Mouse (Mus musculus) limb, embryonic 11.5 days (tissue): Measurements from ENCODE around the gene Slc25a22. TPM values are rescaled to one million over a fixed set of nuclear protein-coding genes. Genes with fewer than 3 reads are reported as not detected.
"Not testable (repeated sequence)": the region's sequence is repeated elsewhere in the genome, so short reads cannot be mapped to it uniquely, and the experiment has no call there.

Experiments
- ATAC-seq: fragments of 200-750 bp; cut with Nextera tagmentation; 2 replicates; pipeline ENCODE4 v1.8.0; 2017; ENCODE audit warnings: low read depth; ENCODE audit not compliant: insufficient number of reproducible peaks, low FRiP score, low TSS enrichment
- DNase-seq: peaks from one replicate; pipeline ENCODE4 v3.0.0-alpha.2; 2015; ENCODE audit warnings: low spot score
- H3K27ac ChIP-seq: fragments of 300-500 bp; sonication (generic); replicated peaks from 2 replicates; pipeline ENCODE4 v1.5.1; 2014; ENCODE audit warnings: low read depth, mild to moderate bottlenecking, low read length
- H3K27me3 ChIP-seq: fragments of 300-500 bp; sonication (generic); 2 replicates; pipeline ENCODE4 v1.6.1; 2014; ENCODE audit warnings: mild to moderate bottlenecking, low read length, mixed read lengths; ENCODE audit not compliant: control insufficient read depth, insufficient read depth
- H3K36me3 ChIP-seq: fragments of 300-500 bp; sonication (generic); 2 replicates; pipeline ENCODE4 v1.6.1; 2014; ENCODE audit warnings: mild to moderate bottlenecking, low read length, moderate library complexity, mixed read lengths; ENCODE audit not compliant: control insufficient read depth, insufficient read depth
- H3K4me1 ChIP-seq: fragments of 300-500 bp; sonication (generic); 2 replicates; pipeline ENCODE4 v1.6.1; 2014; ENCODE audit warnings: low read length, mixed read lengths; ENCODE audit not compliant: control insufficient read depth, insufficient read depth
- H3K4me2 ChIP-seq: fragments of 300-500 bp; sonication (generic); 2 replicates; pipeline ENCODE4 v1.6.1; 2014; ENCODE audit warnings: low read depth, mild to moderate bottlenecking, moderate library complexity; ENCODE audit not compliant: severe bottlenecking
- H3K4me3 ChIP-seq: fragments of 300-500 bp; sonication (generic); 2 replicates; pipeline ENCODE4 v1.5.1; 2014; ENCODE audit warnings: low read depth, low read length
- H3K9ac ChIP-seq: fragments of 300-500 bp; sonication (generic); 2 replicates; pipeline ENCODE4 v1.6.1; 2014; ENCODE audit warnings: mild to moderate bottlenecking, low read length
- H3K9me3 ChIP-seq: fragments of 300-500 bp; sonication (generic); 2 replicates; pipeline ENCODE4 v1.6.1; 2016; ENCODE audit warnings: low read length; ENCODE audit not compliant: control insufficient read depth
- WGBS: fragments of 180-500 bp; shearing (Covaris S2); extraction: QIAGEN DNeasy Blood & Tissue Kit; methylation state at CpG from one replicate; pipeline ENCODE4 v1.1.7; 2014; 5-methylcytosine and 5-hydroxymethylcytosine counted together
- polyA plus RNA-seq: library from polyadenylated mRNA; unstranded; fragments of >200 nt; fragmentation: Nextera tagmentation; extraction: Ambion mirVana; gene quantifications from 2 replicates; pipeline ENCODE4 v1.2.1, GENCODE M21; 2014

Gene Slc25a22
- polyA plus RNA-seq, 1 experiment from 2014 or later = 34.8 TPM

DNA sequence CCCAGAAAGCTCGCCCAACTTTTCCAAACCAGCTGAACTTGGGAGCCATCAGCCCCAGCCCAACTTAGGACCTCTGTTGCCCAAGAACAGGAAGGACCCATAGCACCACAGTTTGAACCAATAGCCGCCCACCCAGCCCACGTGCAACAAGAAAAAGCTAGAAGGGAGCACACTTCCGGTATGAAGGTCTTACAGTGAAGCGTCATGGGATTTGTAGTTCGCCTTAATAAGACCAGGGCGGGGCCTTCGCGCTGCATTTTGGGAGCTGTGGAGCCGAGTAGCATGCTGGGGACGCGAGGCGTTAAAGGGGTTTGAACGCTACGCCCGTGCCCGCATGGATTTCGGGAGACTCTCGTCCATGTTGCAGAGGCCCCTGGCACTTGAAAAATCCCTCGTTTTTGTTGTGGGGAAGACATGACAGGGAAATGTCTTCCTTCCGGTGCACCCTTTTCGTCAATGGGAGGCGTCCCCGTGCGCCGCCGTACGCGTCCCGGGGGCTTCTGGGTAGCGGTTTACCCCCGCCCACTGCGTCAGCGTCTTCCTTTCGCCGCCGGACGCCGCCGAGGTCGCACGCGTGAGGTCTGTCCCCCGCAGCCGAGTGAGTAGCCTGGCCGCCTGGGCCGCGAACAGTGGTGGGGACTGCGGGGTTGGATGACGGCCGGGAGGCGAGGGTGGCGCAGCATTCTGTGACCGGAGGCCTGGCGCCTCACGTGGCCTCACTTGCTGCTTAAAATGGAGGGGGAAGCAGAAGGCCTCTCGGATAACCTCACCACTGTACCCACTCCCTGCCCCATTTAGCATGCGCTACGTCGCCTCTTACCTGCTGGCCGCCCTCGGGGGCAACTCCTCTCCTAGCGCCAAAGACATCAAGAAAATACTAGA is 9.7 kb upstream of the Slc25a22 start, which contains the start of gene Rplp2:
Gene Rplp2, plus strand, starts transcription at position 261 of the 882 bp plus-strand sequence.
- ATAC-seq = peak; percentile 87
- peaks cover 18% of the 10 kb centered on the region for H3K4me1 ChIP-seq
- H3K9ac ChIP-seq = peak within 1 kb of the TSS; percentile 90
- WGBS = under 1% methylated on average over 63 of the region's 63 CpGs
- no peak within 1 kb of the TSS for H3K27ac ChIP-seq
- peak; percentile 92 for DNase-seq
- H3K4me3 ChIP-seq = peak within 1 kb of the TSS; percentile 86
- no peaks in the 10 kb centered on the region for H3K9me3 ChIP-seq
- peak within 1 kb of the TSS; percentile 59 for H3K4me2 ChIP-seq
- no peaks in the 10 kb centered on the region for H3K27me3 ChIP-seq
- H3K36me3 ChIP-seq = peaks cover 11% of the 10 kb centered on the region; the same call in 1 of the 2 replicates

DNA sequence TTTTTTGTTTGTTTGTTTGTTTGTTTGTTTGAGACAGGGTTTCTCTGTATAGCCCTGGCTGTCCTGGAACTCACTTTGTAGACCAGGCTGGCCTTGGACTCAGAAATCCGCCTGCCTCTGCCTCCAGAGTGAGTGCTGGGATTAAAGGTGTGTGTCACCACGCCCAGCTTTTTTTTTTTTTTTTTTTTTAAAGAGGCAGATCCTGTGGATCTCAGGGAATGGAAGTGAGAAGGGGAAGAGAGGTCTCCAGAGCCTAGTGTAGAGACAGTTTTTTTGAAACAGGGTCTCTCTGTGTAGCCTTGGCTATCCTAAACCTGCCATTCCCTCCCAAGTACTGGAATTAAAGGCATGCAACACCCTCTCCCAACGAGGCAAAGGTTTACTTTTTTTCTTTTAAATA is 8.7 kb upstream of the Slc25a22 start:
- H3K27me3 ChIP-seq, ATAC-seq, H3K27ac ChIP-seq, H3K9me3 ChIP-seq, H3K9ac ChIP-seq, DNase-seq: not testable (repeated sequence)
- Histone ChIP-seq H3K4me3 (peak overlapping the region; percentile 86; the same call in 1 of the 2 replicates), H3K4me2 (peak overlapping the region; percentile 59; the same call in 1 of the 2 replicates), H3K4me1 (peaks cover 26% of the 10 kb centered on the region), H3K36me3 (peaks cover 11% of the 10 kb centered on the region; the same call in 1 of the 2 replicates)
- 82% methylated on average over 3 of the region's 3 CpGs for WGBS

DNA sequence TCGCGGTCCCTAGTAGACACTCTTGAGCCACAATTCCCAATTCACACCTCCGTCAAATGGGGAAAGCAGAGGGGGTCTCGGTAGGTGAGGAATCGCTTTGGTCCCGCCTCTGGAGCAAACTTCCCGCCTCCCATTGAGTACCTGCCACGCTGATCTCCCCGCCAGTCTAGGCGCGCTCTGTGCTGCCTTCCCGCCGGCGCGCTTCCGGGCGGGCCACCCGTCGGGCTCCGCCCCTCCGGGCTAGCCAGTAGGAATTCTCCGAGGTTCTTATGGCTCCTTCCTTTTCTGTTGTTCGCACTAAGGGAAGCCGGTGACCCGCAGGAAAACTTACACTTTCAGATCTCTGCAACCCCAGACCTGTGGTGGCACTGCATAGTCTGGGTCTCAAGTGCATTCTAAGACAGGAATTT is 6.1 kb upstream of the Slc25a22 start, which contains the start of gene Pidd1:
Gene Pidd1, minus strand, starts transcription at position 198 of the 410 bp plus-strand sequence.
- peak within 1 kb of the TSS; percentile 37 for H3K4me3 ChIP-seq
- DNase-seq (peak; percentile 83), ATAC-seq (peak; percentile 49; the same call in 1 of the 2 replicates)
- no peaks in the 10 kb centered on the region for H3K27me3 ChIP-seq
- H3K4me1 ChIP-seq = peaks cover 26% of the 10 kb centered on the region
- under 1% methylated on average over 25 of the region's 25 CpGs for WGBS
- H3K9ac ChIP-seq = peak within 1 kb of the TSS; percentile 75
- H3K9me3 ChIP-seq = no peaks in the 10 kb centered on the region
- H3K4me2 ChIP-seq = peak within 1 kb of the TSS; percentile 79
- peaks cover 16% of the 10 kb centered on the region for H3K36me3 ChIP-seq
- H3K27ac ChIP-seq = peak within 1 kb of the TSS; percentile 39; the same call in 1 of the 2 replicates

DNA sequence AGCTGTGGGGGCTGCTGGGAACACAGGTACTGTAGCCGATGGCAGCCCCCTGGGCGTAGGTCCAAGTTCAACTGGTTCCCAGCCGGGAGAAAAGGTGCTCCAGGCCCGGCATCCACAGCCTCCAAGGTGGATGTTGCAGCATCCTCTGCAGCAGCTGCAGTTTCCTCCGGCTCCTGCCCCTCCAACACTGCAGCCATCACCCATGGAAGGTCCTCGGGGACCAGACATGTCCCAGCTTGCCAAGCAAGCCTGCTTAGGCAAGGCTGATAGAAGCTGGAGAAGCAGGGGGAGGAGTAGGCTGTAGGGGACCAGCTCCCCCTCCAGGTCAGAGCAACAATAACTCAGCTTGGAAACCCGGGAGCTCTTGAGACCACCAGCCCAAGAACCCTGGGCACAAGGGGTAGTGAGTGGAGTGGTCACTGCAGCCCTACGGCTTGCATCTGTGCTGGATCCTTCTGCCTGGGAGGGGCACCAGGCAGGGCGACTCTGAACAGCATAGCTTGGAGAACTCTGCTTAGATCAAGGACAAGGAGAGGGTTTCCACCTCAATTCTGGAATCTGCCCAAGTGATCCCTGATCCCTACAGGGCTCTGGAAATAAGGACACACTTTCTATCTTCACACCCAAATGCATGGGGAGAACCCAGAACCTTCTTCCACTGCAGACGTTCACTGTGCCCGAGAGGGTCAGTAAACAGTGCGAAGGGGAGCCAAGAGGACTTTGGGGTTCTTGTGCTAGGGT is 5.6 kb upstream of the Slc25a22 start:
- Histone ChIP-seq H3K4me2 (peak overlapping the region; percentile 79), H3K4me3 (peak overlapping the region; percentile 37), H3K4me1 (peaks cover 20% of the 10 kb centered on the region), H3K36me3 (peaks cover 20% of the 10 kb centered on the region), H3K9me3 (no peaks in the 10 kb centered on the region), H3K9ac (peak overlapping the region; percentile 75), H3K27me3 (no peaks in the 10 kb centered on the region), H3K27ac (peak overlapping the region; percentile 39; the same call in 1 of the 2 replicates)
- ATAC-seq (no peak), DNase-seq (peak; percentile 61)
- WGBS = 22% methylated on average over 12 of the region's 12 CpGs

GRCm38 (mm10) chr7:141442199-141442598 is 4.5 kb upstream of the Slc25a22 start:
- H3K9me3 ChIP-seq = no peaks in the 10 kb centered on the region
- 87% methylated on average over 13 of the region's 13 CpGs for WGBS
- H3K4me2 ChIP-seq = peak overlapping the region; percentile 79
- H3K4me3 ChIP-seq = no peak overlapping the region
- no peaks in the 10 kb centered on the region for H3K27me3 ChIP-seq
- H3K27ac ChIP-seq = no peak overlapping the region
- DNase-seq = no peak
- no peak for ATAC-seq
- H3K4me1 ChIP-seq = peaks cover 19% of the 10 kb centered on the region
- H3K36me3 ChIP-seq = peaks cover 20% of the 10 kb centered on the region
- H3K9ac ChIP-seq = 0 out of 2 replicates have a peak overlapping the region, but pooled peaks have one; percentile 4

DNA sequence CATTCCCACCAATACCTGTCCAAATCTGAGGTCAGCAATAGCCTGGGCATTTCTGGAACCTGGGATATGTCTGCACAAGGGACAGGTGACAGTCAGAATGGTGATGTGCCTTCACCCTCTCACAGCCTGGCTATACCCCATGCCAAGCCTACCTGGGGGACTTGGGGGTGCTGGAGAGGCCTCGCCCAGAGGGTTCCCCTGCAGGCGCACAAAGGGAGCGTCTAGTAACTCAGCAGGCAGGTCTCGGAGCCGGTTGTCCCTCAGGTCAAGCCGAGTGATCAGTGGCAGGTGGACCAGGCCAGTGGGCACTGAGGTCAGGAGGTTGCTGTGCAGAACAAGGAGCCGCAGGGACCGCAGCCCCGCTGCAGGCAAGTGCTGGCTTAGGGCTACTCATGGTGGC is 3.8 kb upstream of the Slc25a22 start:
- DNase-seq = no peak
- Histone ChIP-seq H3K4me3 (no peak overlapping the region), H3K9me3 (no peaks in the 10 kb centered on the region), H3K27ac (no peak overlapping the region), H3K36me3 (peaks cover 20% of the 10 kb centered on the region), H3K4me2 (no peak overlapping the region; the same call in 1 of the 2 replicates), H3K4me1 (peaks cover 21% of the 10 kb centered on the region), H3K27me3 (no peaks in the 10 kb centered on the region), H3K9ac (no peak overlapping the region)
- 94% methylated on average over 9 of the region's 9 CpGs for WGBS
- ATAC-seq = no peak

- Histone ChIP-seq H3K27me3 (no peaks in the 10 kb centered on the region), H3K9ac (no peak overlapping the region), H3K9me3 (no peaks in the 10 kb centered on the region), H3K27ac (no peak overlapping the region), H3K4me3 (no peak overlapping the region), H3K4me1 (peaks cover 21% of the 10 kb centered on the region), H3K36me3 (peaks cover 20% of the 10 kb centered on the region), H3K4me2 (no peak overlapping the region)
- peak; percentile 51 for DNase-seq
- 36% methylated on average over 6 of the region's 6 CpGs for WGBS
- ATAC-seq = no peak
Measured at GRCm38 (mm10) chr7:141440613-141441012, 2.9 kb upstream of the Slc25a22 start.

GRCm38 (mm10) chr7:141439811-141440210 is 2.1 kb upstream of the Slc25a22 start:
- peaks cover 23% of the 10 kb centered on the region for H3K4me1 ChIP-seq
- ATAC-seq (no peak), DNase-seq (no peak)
- H3K4me2 ChIP-seq = no peak overlapping the region
- no peaks in the 10 kb centered on the region for H3K27me3 ChIP-seq
- H3K9ac ChIP-seq = no peak overlapping the region
- H3K27ac ChIP-seq = no peak overlapping the region
- H3K9me3 ChIP-seq = no peaks in the 10 kb centered on the region
- 95% methylated on average over 11 of the region's 11 CpGs for WGBS
- no peak overlapping the region for H3K4me3 ChIP-seq
- peaks cover 20% of the 10 kb centered on the region for H3K36me3 ChIP-seq
